Mouse (Mus musculus) heart, postnatal 4 days (tissue): Measurements from ENCODE around the gene Atxn1. TPM values are rescaled to one million over a fixed set of nuclear protein-coding genes. Genes with fewer than 3 reads are reported as not detected.

ENCODE experiments used
- DNase-seq: peaks from one replicate; pipeline ENCODE4 v3.0.0; 2021
- total RNA-seq, 2 experiments: library from RNA; stranded (reverse); gene quantifications; 2 replicates each; pipeline ENCODE4 v1.2.3; 2021

Gene Atxn1
- total RNA-seq, 2 experiments from 2014 or later, result 44.4 to 45.6 TPM

DNA sequence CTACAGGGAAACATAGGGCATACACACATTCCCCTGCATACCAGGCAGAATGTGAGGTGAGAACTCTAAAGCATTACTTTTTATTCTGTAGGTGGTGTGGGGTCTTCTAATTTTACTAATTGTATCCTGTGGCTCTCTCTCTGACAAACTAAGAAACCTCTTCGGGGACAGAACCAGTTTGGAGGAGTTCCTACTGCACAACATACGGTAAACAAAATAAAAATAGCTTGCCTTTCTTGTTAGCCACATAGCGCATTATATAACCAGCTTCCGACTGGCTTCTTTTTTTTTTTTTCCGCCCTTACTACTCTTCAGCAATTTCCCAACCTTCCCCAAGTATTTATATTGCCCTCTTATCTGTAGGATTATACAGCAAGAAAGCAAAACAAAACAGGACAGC lies 2.0 kb downstream of the Atxn1 start:
- DNase-seq, result no peak

DNA sequence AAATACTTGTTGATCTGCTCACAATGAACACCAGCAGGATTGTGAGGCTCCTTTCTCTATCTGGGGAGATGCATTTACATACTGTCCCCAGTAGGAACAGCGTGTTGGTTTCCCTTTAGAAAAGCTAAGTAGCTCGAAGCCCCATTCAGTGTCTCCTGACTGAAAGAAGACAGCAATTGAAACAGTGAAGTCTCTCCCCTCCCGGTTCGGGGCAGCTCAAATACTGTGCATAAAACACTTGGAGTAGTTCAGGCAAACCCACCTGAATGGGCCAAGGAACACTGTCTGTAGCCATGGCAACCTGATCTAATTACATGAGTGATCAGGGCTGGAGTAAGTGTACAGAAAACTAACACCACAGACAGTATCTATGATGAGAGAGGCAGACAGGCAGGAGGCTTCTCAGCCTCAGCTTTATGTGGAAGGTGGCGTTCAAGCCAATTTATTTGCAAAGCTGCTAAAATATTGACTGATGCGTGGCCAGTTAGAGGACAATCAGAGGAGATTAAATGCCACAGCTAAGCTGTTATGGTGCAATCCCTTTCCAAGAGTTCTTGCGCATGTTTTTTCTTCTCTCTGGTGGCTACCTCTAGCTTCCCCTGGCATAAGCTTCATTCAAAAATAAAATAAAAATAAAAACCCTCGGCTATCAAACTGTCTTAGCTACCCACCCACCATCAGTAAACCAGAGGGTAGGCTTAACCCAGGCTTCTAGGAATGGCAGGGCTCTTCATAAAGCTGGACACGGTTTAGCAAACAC lies 2.8 kb downstream of the Atxn1 start:
- no peak for DNase-seq

DNA sequence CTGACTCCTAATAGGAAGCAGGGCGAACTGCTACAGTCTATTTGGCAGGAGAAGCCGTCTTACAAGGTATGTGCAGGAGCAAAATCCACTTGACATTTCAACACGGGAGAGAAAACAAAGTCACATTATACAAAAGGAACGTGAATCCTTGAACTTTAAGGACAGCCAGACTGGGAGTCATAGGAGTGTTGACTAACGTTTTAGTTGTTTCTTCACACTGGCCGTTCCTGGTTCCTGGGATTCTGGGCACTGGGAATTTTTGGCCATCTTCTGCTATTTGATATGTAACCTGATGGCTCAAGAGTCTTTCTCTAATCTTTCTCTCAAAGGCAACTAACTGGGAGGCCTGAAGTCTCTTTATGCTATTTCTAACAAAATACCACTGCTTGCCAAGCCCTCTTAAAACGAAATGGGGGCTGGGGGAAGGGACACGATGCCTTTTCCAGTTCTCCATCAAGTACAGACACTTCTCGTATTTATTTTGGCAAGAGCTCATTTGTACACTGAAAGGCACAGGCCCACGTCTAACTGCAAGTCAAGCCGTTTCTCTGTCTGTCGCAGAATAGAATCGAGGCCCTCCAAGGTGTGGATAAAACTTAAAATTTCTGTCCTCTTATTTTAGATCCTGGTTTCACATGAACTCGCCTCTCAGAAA lies 4.4 kb downstream of the Atxn1 start:
- no peak for DNase-seq

DNA sequence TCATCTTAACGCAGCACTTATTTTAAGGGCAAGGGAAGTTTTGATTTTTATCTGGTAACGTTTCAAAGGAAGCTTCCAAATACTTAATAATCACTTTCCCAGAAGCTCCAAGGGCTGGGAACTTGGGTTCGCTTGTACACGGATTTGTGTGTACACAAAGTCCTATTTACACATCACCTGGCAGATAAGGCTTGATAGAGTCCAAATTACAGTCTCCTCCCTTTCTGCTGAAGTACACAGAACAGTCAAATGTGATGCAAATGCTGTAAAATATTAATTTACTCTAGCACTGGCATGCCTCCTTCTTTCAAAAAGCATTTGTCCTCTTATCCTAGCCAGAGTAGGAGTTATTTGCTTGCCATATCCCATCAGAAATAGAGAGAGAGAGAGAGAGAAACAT lies 6.5 kb downstream of the Atxn1 start:
- no peak for DNase-seq

DNA sequence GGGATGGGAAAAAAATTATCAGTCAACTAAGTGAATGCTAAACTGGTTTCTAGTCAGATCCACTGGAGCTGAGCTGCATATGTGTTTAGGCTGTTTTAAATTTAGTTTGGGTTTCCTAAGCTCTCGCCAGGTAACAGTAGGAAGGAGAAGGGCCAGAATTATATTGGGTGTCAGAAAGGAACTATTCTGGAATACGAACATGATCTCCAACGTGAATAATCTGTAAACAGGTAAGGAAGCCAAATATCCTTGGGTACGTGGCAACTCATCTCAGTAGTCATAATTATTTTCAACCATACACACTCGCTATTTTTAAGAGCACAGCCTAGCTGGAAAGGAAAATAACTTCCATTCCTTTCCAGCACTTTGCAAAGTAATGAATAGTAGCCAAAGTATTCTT lies 7.2 kb downstream of the Atxn1 start:
- no peak for DNase-seq

DNA sequence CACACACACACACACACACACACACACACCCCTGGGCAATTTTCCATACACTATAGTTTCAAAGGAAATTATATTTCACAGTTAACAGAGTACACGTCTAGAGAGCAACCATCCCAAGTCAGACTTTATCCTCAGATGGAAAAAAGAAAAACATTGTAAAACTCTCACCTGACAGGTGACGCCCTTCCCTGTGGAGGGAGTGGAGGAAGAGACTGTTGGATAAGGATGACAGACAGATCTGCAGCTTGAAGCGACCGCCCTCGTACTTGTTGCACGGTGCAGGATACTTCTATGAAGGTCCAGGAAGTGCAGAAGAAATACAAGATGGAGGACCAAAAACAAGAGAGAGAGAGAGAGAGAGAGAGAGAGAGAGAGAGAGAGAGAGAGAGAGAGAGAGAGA lies 8.5 kb downstream of the Atxn1 start:
- no peak for DNase-seq

DNA sequence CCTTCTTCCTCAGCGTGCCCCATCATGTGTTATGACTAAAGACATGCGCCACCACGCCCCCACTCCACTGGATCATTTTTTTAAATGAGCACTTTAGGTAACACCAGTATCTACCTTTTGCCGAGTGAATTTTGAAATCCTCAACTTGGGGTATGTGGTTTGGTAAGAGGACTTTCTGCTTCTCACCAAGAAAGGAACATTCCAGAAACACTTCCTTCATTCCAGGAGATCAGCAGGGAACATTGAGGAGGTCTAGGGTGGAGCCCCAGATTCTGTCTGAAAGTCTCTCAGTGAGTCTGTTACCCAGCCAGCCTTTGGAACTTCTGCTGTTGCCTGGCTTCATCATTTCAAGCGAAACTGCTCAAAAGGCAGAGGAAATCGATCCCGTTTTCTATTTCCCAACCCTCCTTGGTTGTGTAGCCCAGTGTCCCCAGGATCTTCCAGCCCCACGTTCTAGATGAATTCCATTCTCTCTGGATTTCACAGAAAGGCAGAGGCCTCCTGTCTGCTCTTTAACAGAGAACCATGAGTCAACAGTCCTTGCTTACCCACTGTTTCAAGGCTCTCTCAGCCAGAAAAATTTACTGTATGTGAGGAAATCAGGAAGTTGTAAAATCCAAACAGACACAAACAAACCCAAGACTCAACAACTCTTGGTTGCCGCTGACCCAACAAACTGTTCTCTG lies 9.3 kb downstream of the Atxn1 start:
- no peak for DNase-seq

DNA sequence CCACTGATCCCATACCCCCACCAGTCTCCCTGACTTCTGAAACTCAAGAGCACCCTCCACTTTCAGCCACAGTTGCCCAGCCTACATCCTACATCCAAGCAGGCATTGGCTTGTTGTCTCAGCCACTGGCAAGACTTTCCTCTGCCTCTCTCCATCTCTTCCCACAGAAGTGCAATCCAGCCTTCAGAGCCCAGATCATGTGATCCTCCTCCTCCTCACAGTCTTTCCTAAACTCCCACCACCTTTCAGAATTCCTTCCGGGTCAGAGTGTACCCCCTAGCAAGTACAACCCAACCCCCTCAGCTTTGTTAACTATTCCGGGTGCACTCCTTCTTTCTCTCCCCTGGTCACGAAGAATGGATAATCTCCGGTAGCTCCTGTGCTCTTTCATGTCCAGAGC lies 11.7 kb downstream of the Atxn1 start:
- DNase-seq, result no peak

DNA sequence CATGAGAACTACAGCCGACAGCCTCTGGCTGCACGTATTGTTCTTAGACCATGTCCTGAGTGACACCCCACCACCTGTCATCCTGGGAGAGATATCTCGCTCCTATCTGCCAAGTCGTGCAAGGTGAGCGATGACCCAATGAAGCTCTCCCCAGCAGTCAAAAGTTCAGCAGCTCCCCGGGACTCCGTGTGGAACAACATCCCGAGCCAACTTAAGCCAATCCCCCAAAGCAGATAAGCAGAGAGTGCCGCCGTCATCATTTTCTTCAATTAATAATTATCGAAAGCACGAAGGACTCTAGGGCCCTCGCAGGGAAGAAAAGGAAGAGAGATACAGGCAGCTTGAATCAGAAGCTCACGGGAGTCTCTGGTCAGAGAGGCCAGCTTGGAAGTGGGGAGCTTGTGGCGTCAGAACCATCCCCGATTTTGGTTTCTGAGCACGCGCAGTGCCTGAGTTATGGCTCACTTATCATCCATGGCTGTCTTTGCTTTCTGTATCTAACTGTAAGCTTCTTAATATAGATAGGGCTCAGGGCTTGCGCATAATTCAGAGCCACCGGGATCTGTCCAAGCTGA lies 13.7 kb downstream of the Atxn1 start:
- no peak for DNase-seq

DNA sequence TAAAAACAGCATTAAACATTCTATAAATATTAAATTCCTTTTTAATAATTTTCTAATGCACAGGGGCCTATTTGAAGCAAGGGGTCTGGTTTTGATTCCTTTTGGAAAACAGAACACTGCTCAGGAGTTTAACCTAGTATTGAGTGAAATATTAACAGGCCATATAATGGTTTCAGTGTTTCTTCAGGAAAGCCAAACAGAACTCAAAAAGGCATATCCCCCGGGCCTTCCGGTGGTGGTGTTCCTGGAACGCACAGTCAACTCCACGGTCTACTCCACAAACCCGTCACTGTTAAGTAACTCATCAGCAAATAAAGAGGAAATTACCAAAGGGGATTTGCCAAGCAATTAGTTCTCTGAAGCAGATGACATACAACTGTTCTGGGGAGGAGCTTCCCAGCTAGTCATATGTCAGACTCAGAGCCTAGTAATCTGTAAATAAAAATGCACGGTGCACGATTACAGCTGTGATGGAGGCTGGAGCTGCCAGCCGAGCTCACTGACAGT lies 14.4 kb downstream of the Atxn1 start:
- no peak for DNase-seq

DNA sequence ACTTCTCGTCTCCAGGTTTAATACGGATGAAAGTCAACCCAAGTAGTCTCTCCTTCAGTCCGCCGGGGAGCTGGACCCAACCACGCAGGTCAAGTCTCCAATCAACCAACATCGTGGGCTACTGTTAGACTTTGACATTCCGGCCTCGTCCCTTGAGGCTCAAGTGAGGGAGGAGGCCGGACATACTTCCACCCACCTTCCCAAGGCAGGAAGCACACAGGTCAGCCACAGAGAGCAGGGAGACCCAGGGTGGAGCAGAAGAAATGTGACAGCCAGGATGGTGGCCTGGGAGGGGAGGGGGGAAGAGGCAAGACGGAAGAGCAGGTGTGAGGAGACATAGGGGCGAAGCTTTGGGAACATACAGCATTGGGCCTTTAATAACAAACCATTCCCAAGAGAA lies 18.7 kb downstream of the Atxn1 start:
- DNase-seq, result no peak

DNA sequence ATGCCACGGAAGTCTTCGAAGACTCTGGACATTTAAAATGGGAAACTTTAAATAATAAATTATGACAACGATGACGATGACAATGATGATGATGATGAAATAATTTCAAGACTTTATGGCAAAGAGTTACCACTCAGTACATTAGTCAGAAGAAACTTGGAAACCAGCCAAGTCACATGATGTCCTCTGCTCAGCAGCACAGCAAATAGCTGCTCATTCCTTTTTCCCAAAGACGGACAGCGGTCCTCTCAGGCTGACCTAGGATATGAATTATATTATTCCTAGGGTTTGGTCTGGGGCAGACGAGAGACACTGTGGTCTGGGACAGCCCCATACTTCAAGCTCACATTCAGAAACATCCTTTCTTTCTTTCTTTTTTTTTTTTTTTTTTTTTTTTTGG lies 22.5 kb downstream of the Atxn1 start:
- no peak for DNase-seq

DNA sequence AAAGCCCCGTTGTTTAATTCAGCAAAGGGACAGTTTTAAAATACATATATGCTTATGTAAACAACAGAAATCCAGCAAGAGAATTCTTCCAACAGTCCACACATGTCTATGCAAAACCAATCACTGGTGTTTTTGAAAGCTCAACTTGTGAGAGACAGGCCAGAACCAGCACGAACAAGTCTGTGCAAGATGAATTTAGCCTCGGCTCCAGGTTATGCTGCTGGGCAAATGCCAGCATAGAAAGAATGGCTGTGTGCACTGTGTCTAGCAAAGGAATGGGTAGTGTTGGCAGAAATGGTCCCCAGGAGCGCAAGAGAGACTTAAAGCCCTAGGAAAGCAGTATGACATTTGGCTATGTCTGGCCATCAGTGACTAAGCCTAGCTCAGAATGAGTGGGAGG lies 24.1 kb downstream of the Atxn1 start:
- DNase-seq, result no peak

DNA sequence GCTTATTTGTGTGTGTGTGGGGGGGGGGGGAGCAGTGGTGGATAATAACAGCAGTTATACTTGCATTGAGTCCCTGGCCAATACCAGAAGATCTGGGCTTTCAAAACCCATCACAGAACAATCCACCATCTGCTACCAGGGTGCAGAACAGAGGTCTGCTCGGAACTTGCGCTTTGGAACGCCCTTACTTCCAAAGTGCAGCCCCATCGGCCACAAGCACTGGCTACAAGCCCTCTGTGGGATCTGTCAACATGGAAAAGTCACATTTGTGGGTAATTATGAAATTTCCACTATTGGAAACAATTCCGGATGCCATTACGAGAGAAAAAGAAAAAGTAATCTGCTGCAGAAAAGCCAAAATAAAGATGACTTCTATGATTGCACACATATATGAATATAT lies 25.2 kb downstream of the Atxn1 start:
- no peak for DNase-seq

DNA sequence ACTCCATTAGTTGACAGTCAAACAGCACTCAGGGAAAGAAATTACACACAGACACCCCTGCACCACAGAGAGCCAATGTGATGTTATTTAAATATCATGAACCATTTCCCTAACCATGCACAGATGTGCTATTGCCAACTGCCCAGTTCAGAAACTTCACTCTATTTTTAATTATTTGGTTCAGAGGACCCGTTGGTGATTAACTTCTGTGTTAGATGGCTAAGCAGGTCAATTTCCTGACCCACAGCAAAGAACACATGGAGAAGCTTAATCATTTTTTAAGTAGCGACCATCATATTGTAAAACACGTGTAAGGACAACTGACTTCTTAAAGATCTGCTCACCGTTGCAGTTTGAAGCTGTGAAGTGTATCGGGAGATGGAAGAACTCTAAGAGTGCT lies 26.7 kb downstream of the Atxn1 start:
- DNase-seq, result no peak

DNA sequence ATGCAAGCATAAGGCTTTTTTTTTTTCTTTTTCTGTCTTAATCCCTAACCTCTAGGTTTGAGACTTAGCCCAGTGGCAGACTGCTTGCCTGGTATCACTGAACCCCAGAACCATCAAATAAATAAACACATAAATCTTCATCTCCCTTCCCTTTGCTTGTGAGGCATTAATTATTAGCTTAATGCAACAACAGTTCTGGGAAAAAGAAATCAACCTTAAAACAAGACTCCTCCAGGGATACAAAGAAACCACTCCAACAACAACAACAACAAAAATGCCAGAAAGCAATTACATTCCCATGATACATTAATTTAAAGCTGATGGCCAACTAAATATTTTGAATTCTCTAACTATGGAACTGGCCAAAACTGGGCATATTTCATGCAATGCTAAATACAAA lies 28.0 kb downstream of the Atxn1 start:
- no peak for DNase-seq

DNA sequence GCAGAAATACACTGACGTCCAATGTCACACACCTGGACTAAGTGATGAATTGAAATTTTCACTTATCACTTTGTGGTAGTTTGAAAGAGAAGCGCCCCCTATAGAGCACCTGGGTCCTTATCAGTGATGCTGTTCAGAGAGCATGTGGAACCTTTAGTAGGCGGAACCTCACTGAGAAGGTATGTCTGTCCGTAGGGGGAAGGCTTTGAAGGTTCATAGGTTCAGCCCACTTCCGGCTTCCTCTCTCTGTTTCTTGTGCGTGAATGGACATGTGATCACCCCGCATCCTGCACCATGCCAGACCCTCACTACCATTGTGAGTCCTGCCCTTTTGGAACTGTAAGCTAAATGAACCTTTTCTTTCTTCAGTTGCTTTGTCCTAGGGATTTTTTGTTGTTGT lies 29.0 kb downstream of the Atxn1 start:
- no peak for DNase-seq

DNA sequence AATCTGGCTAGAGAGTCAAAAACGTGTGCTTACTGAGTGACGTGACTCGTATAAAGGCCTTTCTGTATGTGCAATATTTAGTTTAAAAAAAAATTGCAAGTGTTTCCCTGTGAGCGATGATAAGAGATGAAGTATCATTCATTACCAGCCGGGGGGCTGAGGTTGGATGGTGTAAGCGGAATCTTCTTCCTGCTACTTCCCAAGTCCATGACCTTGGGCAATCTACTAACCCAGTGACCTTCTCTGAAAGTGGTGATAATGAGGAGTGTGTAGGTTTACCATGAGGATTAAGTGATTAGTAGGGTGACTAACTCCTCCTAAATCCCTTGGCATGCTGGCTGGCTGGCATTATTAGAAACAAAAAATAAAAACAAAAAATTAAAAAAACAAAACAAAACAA lies 30.0 kb downstream of the Atxn1 start:
- no peak for DNase-seq

DNA sequence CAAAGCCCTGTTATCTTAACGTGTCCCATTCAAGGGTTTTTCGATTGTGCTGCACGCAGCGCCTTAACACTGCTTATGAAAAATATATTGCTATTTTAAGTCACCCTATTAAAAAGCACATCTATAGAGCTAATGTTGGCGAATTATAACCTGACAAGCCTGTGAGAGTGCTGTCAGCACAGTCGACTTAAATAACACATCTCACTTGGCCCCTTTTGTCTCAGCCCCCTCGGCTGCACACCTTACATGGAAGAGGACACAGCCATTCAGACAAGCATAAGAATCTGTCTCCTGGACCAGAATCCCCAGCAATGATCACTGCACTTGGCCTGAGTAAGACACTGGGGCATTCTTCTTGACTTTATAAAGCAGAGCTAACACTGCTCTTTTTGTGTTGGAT lies 30.7 kb downstream of the Atxn1 start:
- DNase-seq, result no peak

DNA sequence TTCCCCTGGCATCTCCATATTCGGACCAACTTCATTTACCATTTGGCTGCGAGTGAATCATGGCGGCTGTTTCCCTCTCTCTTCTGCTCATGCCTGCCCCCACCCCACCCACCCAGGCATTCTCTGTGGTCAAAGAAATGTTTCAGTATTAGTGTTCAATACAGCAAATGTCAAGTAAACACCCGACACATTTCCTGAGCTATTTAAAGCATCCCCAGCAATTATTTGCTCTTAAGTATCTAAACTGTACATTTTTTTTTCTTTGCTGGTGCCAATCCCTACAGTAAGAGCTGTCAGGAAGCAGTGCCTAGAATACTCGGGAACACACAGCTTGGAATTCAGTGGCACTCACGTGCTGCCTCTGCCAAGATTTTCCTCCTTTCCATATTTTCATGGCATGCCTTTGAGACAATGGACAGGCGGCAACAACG lies 32.3 kb downstream of the Atxn1 start:
- no peak for DNase-seq

DNA sequence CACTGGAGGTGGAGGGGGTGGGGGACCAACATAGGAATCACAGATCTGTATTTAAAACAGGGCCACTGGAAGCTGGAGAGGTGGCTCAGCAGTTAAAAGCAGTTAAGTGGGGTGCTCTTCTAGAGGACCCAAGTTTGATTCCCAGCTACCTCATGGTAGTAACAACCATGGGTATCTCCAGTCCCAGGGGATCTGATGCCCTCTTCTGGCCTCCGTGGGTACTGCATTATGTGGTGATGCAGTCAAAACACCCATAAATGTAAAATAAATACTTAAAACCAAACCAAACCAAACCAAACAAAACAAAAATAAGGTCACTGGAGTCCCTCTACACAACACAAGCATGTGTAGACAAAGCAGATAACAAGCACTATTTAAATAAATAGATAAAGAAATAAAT lies 32.9 kb downstream of the Atxn1 start:
- DNase-seq, result peak; percentile 32

DNA sequence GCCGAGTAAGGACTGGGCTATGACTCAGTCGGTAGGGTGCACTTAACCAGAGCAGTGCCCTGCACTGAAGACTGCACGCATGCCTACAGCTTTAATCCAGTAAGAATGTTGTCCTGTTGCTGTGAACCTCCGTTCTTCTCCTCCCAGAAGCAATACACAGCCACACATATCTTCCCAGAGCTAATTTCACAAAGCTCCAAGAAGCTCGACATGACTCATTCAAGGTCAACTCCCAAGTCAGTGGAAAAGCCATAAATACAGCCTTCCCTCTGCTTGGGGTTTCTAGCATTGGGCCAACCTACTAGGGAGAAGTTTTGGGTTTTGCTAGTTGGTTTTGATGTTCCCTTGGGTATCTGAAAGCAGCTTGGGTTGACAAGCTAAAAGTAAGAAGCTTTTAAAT lies 33.6 kb downstream of the Atxn1 start:
- DNase-seq, result no peak

DNA sequence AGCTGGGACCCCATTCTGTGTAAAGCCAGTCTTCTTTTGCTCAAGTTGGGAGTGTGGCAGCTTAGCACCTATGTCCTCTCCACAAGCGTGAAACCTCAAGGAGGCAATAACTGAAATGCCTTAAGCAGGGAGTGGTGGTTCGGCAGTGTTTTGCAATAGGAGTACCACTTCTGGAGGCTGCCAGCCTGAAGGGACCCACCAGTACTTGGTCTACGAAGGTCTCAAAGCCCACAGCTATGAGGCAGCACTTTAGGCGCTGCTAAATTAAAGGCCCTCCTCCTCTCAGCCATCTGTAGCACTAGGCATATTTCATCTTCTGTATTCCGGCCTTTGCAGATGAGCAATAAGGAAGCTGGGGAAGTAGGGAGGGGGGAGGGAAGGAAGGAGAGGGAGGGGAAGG lies 35.1 kb downstream of the Atxn1 start:
- no peak for DNase-seq
